ENCODE assay signal across 9 mouse cellular contexts in the genomic region with DNA sequence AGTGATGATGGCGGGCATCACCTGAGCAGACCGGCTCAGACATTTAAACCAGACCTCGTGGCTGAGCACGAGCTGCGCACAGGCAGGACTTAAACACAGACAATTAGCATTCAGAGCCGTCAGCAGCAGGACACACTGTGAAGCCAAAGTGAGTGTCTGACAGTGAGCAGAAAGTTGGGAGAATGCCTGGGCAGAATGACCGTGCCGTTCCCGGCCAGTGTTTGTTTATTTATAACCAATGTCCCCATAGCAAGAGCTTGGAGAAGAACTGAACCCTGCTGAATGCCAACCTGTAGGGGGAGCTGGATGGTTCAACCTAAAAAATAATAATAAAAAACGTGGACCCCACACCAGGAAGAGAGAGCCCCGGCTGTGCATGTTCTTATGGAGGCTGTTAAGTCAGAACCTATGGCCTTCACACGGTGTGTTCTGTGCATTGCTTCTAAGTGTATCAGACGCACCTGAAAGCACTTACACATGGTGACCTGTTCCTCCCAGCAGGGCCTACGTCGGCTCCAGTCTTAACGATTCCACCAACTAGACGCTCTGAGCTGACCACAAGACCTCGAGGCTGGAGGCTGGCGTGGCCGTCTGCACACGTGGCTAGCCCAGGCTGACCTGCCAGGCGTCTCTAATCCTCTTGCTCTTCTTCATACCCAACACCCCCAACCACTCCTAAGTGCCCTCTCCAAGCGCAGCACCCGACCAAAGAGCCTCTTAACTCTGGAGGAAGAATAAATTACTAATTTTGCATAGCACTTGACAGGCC. TPM values are rescaled to one million over a fixed set of nuclear protein-coding genes. Genes with fewer than 3 reads are reported as not detected.
DNase-seq lines count a peak whose midpoint lies in the region; ATAC-seq and TF ChIP-seq lines count a peak whose summit lies in the region.
"Had no signal": no experiment of that assay in that cellular context is flagged by ENCODE, and none has a peak within 500 bp of the region (broad histone marks: within the 10 kb centered on the region; RNA-seq: fewer than 3 reads in every experiment).

No protein-coding gene starts in this region.

- H3K9ac ChIP-seq in CH12.LX (ENCODE audit: insufficient read depth, low read depth) = no peak overlapping the region
- H3K9ac ChIP-seq in embryonic facial prominence, embryonic 13.5 days = no peak overlapping the region
- no peak overlapping the region for H3K9ac ChIP-seq in stomach, embryonic 14.5 days (replicated peaks; ENCODE audit: low read depth, low read length)

- peak; percentile 76 for DNase-seq in adrenal gland, postnatal 14 days
- DNase-seq in adrenal gland, adult 8-10 months = no peak
- DNase-seq in CH12.LX (ENCODE audit: extremely low read depth) = no peak
- peak; percentile 80 for DNase-seq in heart, postnatal 25 days (ENCODE audit: low spot score)
- DNase-seq in left cerebral cortex, postnatal 36 days (ENCODE audit: low spot score in 2 of 2) = peak; percentile 50 to 65

- 64% methylated on average over 24 of the region's 24 CpGs for WGBS in embryonic facial prominence, embryonic 13.5 days
- 50% methylated on average over 24 of the region's 24 CpGs for WGBS in stomach, embryonic 14.5 days

- dilution Hi-C loops in CH12.LX (cut with MboI; ENCODE audit: extremely low pct_ligation_motif_present, extremely low pct_unique_long_range_greater_than_20kb, low sequenced_read_pairs) = no loop called here

- no peaks in the 10 kb centered on the region for H3K9me3 ChIP-seq in CH12.LX (replicated peaks; ENCODE audit: low read length)
- no peaks in the 10 kb centered on the region for H3K9me3 ChIP-seq in embryonic facial prominence, embryonic 13.5 days
- H3K9me3 ChIP-seq in stomach, embryonic 14.5 days (ENCODE audit: control insufficient read depth, low read depth, low read length) = no peaks in the 10 kb centered on the region

- in situ Hi-C loops in CH12.LX (cut with MboI; ENCODE audit: low pct_ligation_motif_present, low pct_unique_long_range_greater_than_20kb, low sequenced_read_pairs) = loop anchor here (10.0 kb wide), 1 partner anchor 63 kb away; no protein-coding TSS in a partner anchor

- no peak overlapping the region for H3K4me3 ChIP-seq in CH12.LX (replicated peaks in 1 of 3; ENCODE audit: low read depth in 2 of 3, low read length in 2 of 3, poor library complexity in 1 of 3)
- no peak overlapping the region for H3K4me3 ChIP-seq in embryonic facial prominence, embryonic 13.5 days
- H3K4me3 ChIP-seq in stomach, embryonic 14.5 days (ENCODE audit: low read depth, low read length) = no peak overlapping the region
- H3K4me3 ChIP-seq: erythroblast, embryonic 14.5 days had no signal

- TF ChIP-seq POLR2A in CH12.LX (IDR thresholded peaks at IDR 0.05; ENCODE audit: low read depth, low read length) = no peak

- no peak for TF ChIP-seq EP300 in CH12.LX (IDR thresholded peaks at IDR 0.05; ENCODE audit: low read length)

- H3K27me3 ChIP-seq in CH12.LX (replicated peaks) = no peaks in the 10 kb centered on the region
- H3K27me3 ChIP-seq in embryonic facial prominence, embryonic 13.5 days = no peaks in the 10 kb centered on the region
- H3K27me3 ChIP-seq in stomach, embryonic 14.5 days (ENCODE audit: control insufficient read depth, insufficient read depth, low read length) = no peaks in the 10 kb centered on the region

- intact Hi-C loops in heart, postnatal 25 days (cut with DNase I) = loop anchor here (5.0 kb wide), 1 partner anchor 51 kb away; no protein-coding TSS in a partner anchor
- intact Hi-C loops in left cerebral cortex, postnatal 36 days (cut with DNase I) = no loop called here

- H3K27ac ChIP-seq in CH12.LX (ENCODE audit: insufficient read depth, low read depth) = no peak overlapping the region
- H3K27ac ChIP-seq in embryonic facial prominence, embryonic 13.5 days = 0 out of 2 replicates have a peak overlapping the region, but pooled peaks have one; percentile 33
- H3K27ac ChIP-seq in stomach, embryonic 14.5 days (ENCODE audit: low read length) = peak overlapping the region; percentile 15; the same call in 1 of the 2 replicates

- no peaks in the 10 kb centered on the region for H3K79me2 ChIP-seq in CH12.LX (replicated peaks; ENCODE audit: control insufficient read depth, extremely low read depth, insufficient read depth, poor library complexity, severe bottlenecking)

- H3K4me2 ChIP-seq in CH12.LX (ENCODE audit: insufficient read depth, low read depth, poor library complexity, severe bottlenecking) = no peak overlapping the region
- no peak overlapping the region for H3K4me2 ChIP-seq in embryonic facial prominence, embryonic 13.5 days
- no peak overlapping the region for H3K4me2 ChIP-seq in stomach, embryonic 14.5 days (replicated peaks; ENCODE audit: low read depth, low read length)

- TF ChIP-seq CTCF in CH12.LX (conservative IDR thresholded peaks at IDR 0.05 in 1 of 2, IDR thresholded peaks at IDR 0.05 in 1 of 2; ENCODE audit: low read depth in 2 of 2, low read length in 2 of 2) = peak in 1 of 2 experiments; percentile 38; a peak in 1 of 4 replicates

- H3K36me3 ChIP-seq in CH12.LX (replicated peaks in 1 of 2; ENCODE audit: control insufficient read depth in 1 of 2, insufficient read depth in 1 of 2, low read length in 1 of 2) = peaks cover 43 to 91% of the 10 kb centered on the region in 2 experiments
- peaks cover 54% of the 10 kb centered on the region for H3K36me3 ChIP-seq in embryonic facial prominence, embryonic 13.5 days
- peaks cover 12% of the 10 kb centered on the region; the same call in 1 of the 2 replicates for H3K36me3 ChIP-seq in stomach, embryonic 14.5 days (ENCODE audit: control insufficient read depth, insufficient read depth, low read length)

- no peak; the same call in 1 of the 2 replicates for TF ChIP-seq RAD21 in CH12.LX (IDR thresholded peaks at IDR 0.05; ENCODE audit: low read depth, low read length)

- ATAC-seq in embryonic facial prominence, embryonic 13.5 days (ENCODE audit: insufficient number of reproducible peaks, insufficient read depth, low FRiP score, low TSS enrichment, low read depth) = no peak
- ATAC-seq in stomach, embryonic 14.5 days (ENCODE audit: insufficient number of reproducible peaks, insufficient read depth, low FRiP score, low read depth) = peak; percentile 44; the same call in 1 of the 2 replicates
- no peak for ATAC-seq in monocyte, adult 5-6 weeks (replicated peaks; ENCODE audit: insufficient number of reproducible peaks, low FRiP score, low TSS enrichment, poor library complexity, severe bottlenecking)

- H3K4me1 ChIP-seq in CH12.LX (ENCODE audit: control insufficient read depth in 1 of 2, insufficient read depth in 2 of 2) = peaks cover 0 to 4% of the 10 kb centered on the region in 2 experiments; a peak in 1 of 4 replicates
- H3K4me1 ChIP-seq in embryonic facial prominence, embryonic 13.5 days = peaks cover 12% of the 10 kb centered on the region
- H3K4me1 ChIP-seq in stomach, embryonic 14.5 days (ENCODE audit: control insufficient read depth, insufficient read depth, low read length) = 0 out of 2 replicates have a peak, but pooled peaks cover 7% of the 10 kb centered on the region

RNA-seq across cellular contexts. Expression of gene Med24, which starts 7.6 kb away (rescaled TPM):
- 47.4 and 55.5 TPM in 2 replicates for total RNA-seq in adrenal gland, postnatal 14 days (2021)
- total RNA-seq in adrenal gland, adult 8-10 months (2022) = 10 to 100 TPM; 47.7 to 63.3 (median 55.7) TPM
- total RNA-seq in CH12.LX (2012; rRNA removed) = 47.7 and 48.6 TPM in 2 replicates
- total RNA-seq in CH12.LX (2014; rRNA removed) = 26.5 and 30.9 TPM in 2 replicates
- 64.2 and 78.8 TPM in 2 replicates for polyA plus RNA-seq in CH12.LX (2012; ENCODE audit: insufficient read length, low read depth)
- polyA plus RNA-seq in embryonic facial prominence, embryonic 13.5 days (2015; fragmentation: Nextera tagmentation; extraction: Ambion mirVana) = 63.8 and 65.0 TPM in 2 replicates
- 10 to 100 TPM; 45.2 to 48.8 TPM for total RNA-seq in heart, postnatal 25 days (2021)
- 100 to 1,000 TPM; 123 to 133 TPM for total RNA-seq in left cerebral cortex, postnatal 36 days (2021)
- 39.9 and 41.0 TPM in 2 replicates for polyA plus RNA-seq in stomach, embryonic 14.5 days (2014; fragmentation: Nextera tagmentation; extraction: Ambion mirVana)
- 10.9 to 25.7 TPM (median 22.4 TPM) in 3 replicates for total RNA-seq in monocyte, adult 5-6 weeks (2017)

RNA-seq across cellular contexts. Expression of gene Thra, which starts 18.8 kb away (rescaled TPM):
- 106 and 124 TPM in 2 replicates for total RNA-seq in adrenal gland, postnatal 14 days (2021)
- 100 to 1,000 TPM in 1 of 4 experiments, 10 to 100 TPM in 3; 67.1 to 111 (median 82.9) TPM for total RNA-seq in adrenal gland, adult 8-10 months (2022)
- total RNA-seq in CH12.LX (2012; rRNA removed) (2.5 and 3.9 TPM in 2 replicates), CH12.LX (2014; rRNA removed) (0.81 and 1.1 TPM in 2 replicates)
- polyA plus RNA-seq in CH12.LX (2012; ENCODE audit: insufficient read length, low read depth) = 3.8 and 4.3 TPM in 2 replicates
- 46.5 and 47.3 TPM in 2 replicates for polyA plus RNA-seq in embryonic facial prominence, embryonic 13.5 days (2015; fragmentation: Nextera tagmentation; extraction: Ambion mirVana)
- 100 to 1,000 TPM; 102 to 117 TPM for total RNA-seq in heart, postnatal 25 days (2021)
- 100 to 1,000 TPM; 718 to 779 TPM for total RNA-seq in left cerebral cortex, postnatal 36 days (2021)
- polyA plus RNA-seq in stomach, embryonic 14.5 days (2014; fragmentation: Nextera tagmentation; extraction: Ambion mirVana) = 61.4 and 62.9 TPM in 2 replicates
- total RNA-seq in monocyte, adult 5-6 weeks (2017) = 3.4 to 5.4 TPM (median 4.3 TPM) in 3 replicates

RNA-seq across cellular contexts. Expression of gene Csf3, which starts 20.6 kb away (rescaled TPM):
- total RNA-seq in adrenal gland, postnatal 14 days (2021) = not detected in 2 replicates
- not detected for total RNA-seq in adrenal gland, adult 8-10 months (2022)
- total RNA-seq in CH12.LX (2012; rRNA removed) (not detected in 2 replicates), CH12.LX (2014; rRNA removed) (not detected in 2 replicates)
- 0.21 and 0.29 TPM in 2 replicates for polyA plus RNA-seq in CH12.LX (2012; ENCODE audit: insufficient read length, low read depth)
- polyA plus RNA-seq in embryonic facial prominence, embryonic 13.5 days (2015; fragmentation: Nextera tagmentation; extraction: Ambion mirVana) = not detected in 2 replicates
- total RNA-seq in heart, postnatal 25 days (2021) = not detected
- not detected for total RNA-seq in left cerebral cortex, postnatal 36 days (2021)
- polyA plus RNA-seq in stomach, embryonic 14.5 days (2014; fragmentation: Nextera tagmentation; extraction: Ambion mirVana) = not detected in 2 replicates
- total RNA-seq in monocyte, adult 5-6 weeks (2017) = not detected in 3 replicates
- polyA plus RNA-seq: erythroblast, embryonic 14.5 days had no signal

RNA-seq across cellular contexts. Expression of gene Psmd3, which starts 39.3 kb away (rescaled TPM):
- 114 TPM in 2 replicates for total RNA-seq in adrenal gland, postnatal 14 days (2021)
- 100 to 1,000 TPM; 115 to 121 (median 117) TPM for total RNA-seq in adrenal gland, adult 8-10 months (2022)
- total RNA-seq in CH12.LX (2012; rRNA removed) (291 and 337 TPM in 2 replicates), CH12.LX (2014; rRNA removed) (163 and 166 TPM in 2 replicates)
- 345 and 354 TPM in 2 replicates for polyA plus RNA-seq in CH12.LX (2012; ENCODE audit: insufficient read length, low read depth)
- polyA plus RNA-seq in embryonic facial prominence, embryonic 13.5 days (2015; fragmentation: Nextera tagmentation; extraction: Ambion mirVana) = 196 and 207 TPM in 2 replicates
- total RNA-seq in heart, postnatal 25 days (2021) = 100 to 1,000 TPM in 1 of 2 experiments, 10 to 100 TPM in 1; 98.7 to 104 TPM
- 100 to 1,000 TPM; 131 to 145 TPM for total RNA-seq in left cerebral cortex, postnatal 36 days (2021)
- 126 TPM in 2 replicates for polyA plus RNA-seq in stomach, embryonic 14.5 days (2014; fragmentation: Nextera tagmentation; extraction: Ambion mirVana)
- 37.4 to 50.9 TPM (median 37.8 TPM) in 3 replicates for total RNA-seq in monocyte, adult 5-6 weeks (2017)

RNA-seq across cellular contexts. Expression of gene Nr1d1, which starts 53.5 kb away (rescaled TPM):
- total RNA-seq in adrenal gland, postnatal 14 days (2021) = 32.9 and 51.0 TPM in 2 replicates
- total RNA-seq in adrenal gland, adult 8-10 months (2022) = 100 to 1,000 TPM; 140 to 286 (median 201) TPM
- total RNA-seq in CH12.LX (2012; rRNA removed) (0.21 and 0.25 TPM in 2 replicates), CH12.LX (2014; rRNA removed) (0.17 and 0.39 TPM in 2 replicates)
- 0.95 and 1.4 TPM in 2 replicates for polyA plus RNA-seq in CH12.LX (2012; ENCODE audit: insufficient read length, low read depth)
- polyA plus RNA-seq in embryonic facial prominence, embryonic 13.5 days (2015; fragmentation: Nextera tagmentation; extraction: Ambion mirVana) = 1.4 and 1.5 TPM in 2 replicates
- 100 to 1,000 TPM in 1 of 2 experiments, 10 to 100 TPM in 1; 61.2 to 129 TPM for total RNA-seq in heart, postnatal 25 days (2021)
- 100 to 1,000 TPM; 117 to 141 TPM for total RNA-seq in left cerebral cortex, postnatal 36 days (2021)
- 1.7 and 2.3 TPM in 2 replicates for polyA plus RNA-seq in stomach, embryonic 14.5 days (2014; fragmentation: Nextera tagmentation; extraction: Ambion mirVana)
- 0.68 to 4.7 TPM (median 1.9 TPM) in 3 replicates for total RNA-seq in monocyte, adult 5-6 weeks (2017)

Comparison
In these comparisons a context has a peak if more than half of its experiments do, and no peak if none do; other contexts are left out.
1. DNase-seq: peak in adrenal gland, postnatal 14 days (single experiment), heart, postnatal 25 days (single experiment) and left cerebral cortex, postnatal 36 days (2 of 2); none in adrenal gland, adult 8-10 months (single experiment) and CH12.LX (single experiment).
2. RNA of gene Thra, which starts 18.8 kb away (total RNA-seq): 718 to 779 TPM in left cerebral cortex, postnatal 36 days, 102 to 117 TPM in heart, postnatal 25 days, 106 to 124 TPM in adrenal gland, postnatal 14 days and 67.1 to 111 TPM in adrenal gland, adult 8-10 months; 0.81 to 3.9 TPM in CH12.LX and 3.4 to 5.4 TPM in monocyte, adult 5-6 weeks; every median in the first group is over 10 times any median in the second.